Mouse (Mus musculus): ENCODE results near the gene Qser1. TPM values are rescaled to one million over a fixed set of nuclear protein-coding genes. Genes with fewer than 3 reads are reported as not detected.
"Not testable (repeated sequence)": the region's sequence is repeated elsewhere in the genome, so short reads cannot be mapped to it uniquely, and the experiment has no call there.

Gene Qser1
- polyA plus RNA-seq, 1 experiment from 2014 or later = 12.1 TPM

DNA sequence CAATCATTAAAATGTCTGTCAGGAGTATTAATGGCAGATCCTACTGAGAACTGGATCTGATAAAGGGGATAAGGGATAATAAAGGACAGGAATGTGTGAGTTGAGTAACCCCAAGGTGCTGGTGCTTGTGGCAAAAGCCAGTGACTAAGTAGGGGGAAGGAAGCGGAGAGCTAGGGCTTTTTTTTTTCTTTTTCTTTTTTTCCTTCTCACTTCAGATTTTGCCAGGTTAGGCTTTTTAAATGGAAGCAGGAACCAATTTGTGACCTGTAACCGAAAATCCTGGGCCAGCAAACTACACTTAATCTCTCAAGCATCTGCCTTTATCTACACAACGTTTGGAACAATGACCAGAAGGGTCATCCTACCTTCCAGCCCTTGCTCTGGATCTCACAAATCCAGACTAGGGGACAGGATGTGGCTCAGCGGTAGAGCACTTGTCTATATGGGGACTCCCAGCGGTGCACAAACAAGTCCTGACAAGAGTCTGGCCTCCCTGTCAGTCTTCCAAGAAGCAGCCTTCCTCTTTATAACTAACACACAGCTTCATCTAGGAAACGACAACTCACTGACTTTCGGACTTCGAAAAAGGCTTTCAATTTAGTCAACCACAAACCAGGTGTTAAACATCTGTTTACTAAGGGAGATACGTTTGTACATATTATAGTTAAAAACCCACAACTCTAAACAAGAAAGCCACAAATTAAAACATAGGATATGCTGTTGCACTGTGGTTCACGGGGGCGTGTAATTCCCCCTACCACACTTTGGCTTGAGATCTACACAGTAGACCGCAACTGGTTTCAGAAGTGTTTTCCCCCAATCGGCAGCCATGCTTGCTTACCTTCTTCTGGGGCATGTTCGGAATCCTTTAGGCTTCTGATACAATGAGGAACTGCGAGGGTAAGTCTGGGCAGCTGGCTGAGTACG is 31.9 kb upstream of the Qser1 start:
- peaks cover 6% of the 10 kb centered on the region; the same call in 1 of the 2 replicates for H3K27me3 ChIP-seq
- ATAC-seq (replicated peaks) = peak; percentile 5; the same call in 1 of the 2 replicates
- H3K36me3 ChIP-seq = no peaks in the 10 kb centered on the region
- no peak overlapping the region for H3K27ac ChIP-seq (replicated peaks)
- no peaks in the 10 kb centered on the region for H3K9me3 ChIP-seq
- 0 out of 2 replicates have a peak overlapping the region, but pooled peaks have one; percentile 45 for H3K4me3 ChIP-seq
- H3K4me1 ChIP-seq = peaks cover 10% of the 10 kb centered on the region
- peak overlapping the region; percentile 83 for H3K4me2 ChIP-seq (replicated peaks)
- H3K9ac ChIP-seq (replicated peaks) = no peak overlapping the region
- WGBS = 31% methylated on average over 16 of the region's 16 CpGs

DNA sequence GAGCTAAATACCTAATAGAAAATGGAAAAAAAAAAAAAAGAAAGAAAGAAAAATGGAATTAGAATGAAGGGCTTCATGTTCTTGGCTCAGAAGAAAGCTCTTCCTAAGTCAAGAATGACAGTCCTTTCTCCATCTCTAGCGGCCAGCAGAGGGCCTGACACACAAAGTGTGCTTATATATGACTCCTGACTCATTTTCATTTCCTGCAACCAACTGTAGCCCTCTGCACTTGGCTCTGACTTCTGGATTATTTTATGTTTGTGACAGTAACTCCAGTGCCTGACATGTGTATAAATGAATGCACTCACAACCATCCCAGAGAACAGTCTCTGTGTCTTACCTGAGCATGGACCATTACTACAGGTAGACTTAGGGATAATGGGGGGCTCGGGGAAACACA is 31.1 kb upstream of the Qser1 start:
- 58% methylated on average over 2 of the region's 2 CpGs for WGBS
- H3K4me2 ChIP-seq (replicated peaks) = no peak overlapping the region
- no peak overlapping the region for H3K27ac ChIP-seq (replicated peaks)
- H3K9ac ChIP-seq (replicated peaks) = no peak overlapping the region
- H3K4me1 ChIP-seq = peaks cover 10% of the 10 kb centered on the region
- no peaks in the 10 kb centered on the region for H3K36me3 ChIP-seq
- peaks cover 6% of the 10 kb centered on the region; the same call in 1 of the 2 replicates for H3K27me3 ChIP-seq
- no peaks in the 10 kb centered on the region for H3K9me3 ChIP-seq
- ATAC-seq (replicated peaks) = no peak
- no peak overlapping the region for H3K4me3 ChIP-seq

DNA sequence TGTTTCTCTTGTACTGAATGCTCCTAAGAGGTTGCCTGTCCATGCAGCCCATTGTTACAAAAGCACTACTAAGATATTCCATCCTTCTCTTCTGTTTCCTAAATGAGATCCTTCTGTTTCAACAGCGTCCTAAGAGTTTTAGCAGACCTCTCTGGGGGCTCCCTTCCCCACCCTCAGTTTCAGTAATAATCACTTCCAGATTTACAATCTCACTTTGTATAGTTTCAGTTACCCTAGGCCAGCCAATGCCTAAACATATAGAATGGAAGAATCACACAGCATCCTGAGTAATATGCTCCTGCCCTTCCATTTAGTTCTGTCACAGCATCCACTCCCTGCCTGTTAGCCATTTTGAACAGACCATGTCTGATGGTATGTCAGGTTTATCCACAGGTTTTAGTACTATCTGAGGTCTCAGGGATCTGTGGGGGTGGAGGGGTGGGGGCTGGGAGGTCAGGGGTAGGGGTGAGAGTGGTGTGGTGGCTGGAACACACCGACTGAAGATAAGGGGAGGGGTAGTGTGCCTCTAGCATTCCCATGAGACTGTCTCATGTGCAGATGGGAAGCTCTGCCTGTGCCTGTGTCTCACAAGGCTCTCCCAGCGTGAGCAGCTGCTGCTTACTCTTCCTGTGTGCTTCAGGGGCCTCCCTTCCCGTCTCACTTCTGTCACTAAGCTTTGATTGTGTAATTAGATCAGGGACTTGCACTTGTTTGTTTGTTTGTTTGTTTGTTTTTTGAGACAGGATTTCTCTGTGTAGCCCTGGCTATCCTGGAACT is 30.3 kb upstream of the Qser1 start:
- peaks cover 6% of the 10 kb centered on the region; the same call in 1 of the 2 replicates for H3K27me3 ChIP-seq
- H3K9me3 ChIP-seq = no peaks in the 10 kb centered on the region
- no peak overlapping the region for H3K9ac ChIP-seq (replicated peaks)
- no peak overlapping the region for H3K4me2 ChIP-seq (replicated peaks)
- no peak overlapping the region for H3K27ac ChIP-seq (replicated peaks)
- WGBS = 44% methylated on average over 4 of the region's 4 CpGs
- H3K4me1 ChIP-seq = peaks cover 10% of the 10 kb centered on the region
- H3K4me3 ChIP-seq = no peak overlapping the region
- ATAC-seq (replicated peaks) = no peak; the same call in 1 of the 2 replicates
- no peaks in the 10 kb centered on the region for H3K36me3 ChIP-seq

DNA sequence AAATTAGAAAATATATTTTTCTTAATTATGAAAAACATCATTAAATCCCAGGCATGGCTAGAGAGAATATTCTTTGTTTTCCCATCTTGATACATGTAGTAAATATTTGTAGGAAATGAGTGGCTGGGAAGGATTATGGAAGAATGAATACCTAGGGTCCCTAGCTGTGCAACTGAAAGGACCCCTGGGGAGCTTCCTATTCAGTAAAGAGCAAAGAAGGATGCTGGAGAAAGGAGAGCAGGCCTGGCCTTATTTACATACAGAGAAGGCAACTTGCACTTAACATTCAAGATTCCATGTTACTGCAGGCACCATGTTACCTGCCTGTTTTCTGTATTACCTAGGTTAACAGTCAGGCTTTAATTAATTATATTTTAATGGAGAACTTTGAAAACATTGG is 26.0 kb upstream of the Qser1 start:
- no peak for ATAC-seq (replicated peaks)
- H3K4me1 ChIP-seq = no peaks in the 10 kb centered on the region
- no peak overlapping the region for H3K9ac ChIP-seq (replicated peaks)
- no peak overlapping the region for H3K27ac ChIP-seq (replicated peaks)
- H3K36me3 ChIP-seq = no peaks in the 10 kb centered on the region
- no peaks in the 10 kb centered on the region for H3K9me3 ChIP-seq
- H3K27me3 ChIP-seq = no peaks in the 10 kb centered on the region
- H3K4me2 ChIP-seq (replicated peaks) = no peak overlapping the region
- H3K4me3 ChIP-seq = no peak overlapping the region

DNA sequence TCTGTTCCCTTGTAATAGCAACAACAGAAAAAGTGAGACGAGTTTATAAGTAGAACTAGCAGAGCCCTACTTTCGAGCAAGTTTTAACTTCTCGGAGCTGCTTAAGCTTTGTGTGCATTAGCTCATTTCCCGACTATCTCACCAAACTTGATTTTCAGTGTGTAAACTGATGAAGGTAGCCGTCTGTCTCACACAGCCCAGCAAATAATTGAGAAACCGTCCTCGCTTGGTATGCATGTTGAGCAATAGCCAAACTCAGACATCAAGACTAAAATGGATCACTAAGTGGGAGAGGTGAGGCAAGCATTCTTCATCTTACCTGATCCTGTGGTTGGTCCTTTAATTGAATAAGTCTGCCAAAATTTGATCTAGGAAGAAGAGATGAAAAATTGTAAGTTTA is 25.2 kb upstream of the Qser1 start:
- no peaks in the 10 kb centered on the region for H3K4me1 ChIP-seq
- 87% methylated on average over 7 of the region's 7 CpGs for WGBS
- no peak overlapping the region for H3K4me2 ChIP-seq (replicated peaks)
- no peaks in the 10 kb centered on the region for H3K9me3 ChIP-seq
- H3K27ac ChIP-seq (replicated peaks) = no peak overlapping the region
- no peak for ATAC-seq (replicated peaks)
- no peak overlapping the region for H3K9ac ChIP-seq (replicated peaks)
- no peak overlapping the region for H3K4me3 ChIP-seq
- no peaks in the 10 kb centered on the region for H3K27me3 ChIP-seq
- H3K36me3 ChIP-seq = no peaks in the 10 kb centered on the region

DNA sequence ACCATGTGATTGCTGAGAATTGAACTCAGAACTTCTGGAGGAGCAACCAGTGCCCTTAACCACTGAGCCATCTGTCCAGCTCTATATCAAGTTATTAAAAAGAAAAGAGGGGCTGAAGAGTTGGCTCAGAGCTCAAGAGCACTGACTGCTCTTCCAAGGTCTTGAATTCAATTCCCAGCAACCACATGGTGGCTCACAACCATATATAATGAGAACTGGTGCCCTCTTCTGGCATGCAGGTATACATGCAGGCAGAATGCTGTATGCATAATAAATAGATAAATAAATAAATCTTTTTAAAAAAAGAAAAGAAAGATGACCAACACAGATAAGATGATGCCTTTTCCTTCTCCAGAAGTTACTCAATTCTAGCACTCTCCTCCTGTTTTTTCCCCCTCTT is 24.4 kb upstream of the Qser1 start:
- no peak overlapping the region for H3K9ac ChIP-seq (replicated peaks)
- no peak overlapping the region for H3K27ac ChIP-seq (replicated peaks)
- H3K27me3 ChIP-seq = no peaks in the 10 kb centered on the region
- no peak overlapping the region for H3K4me3 ChIP-seq
- H3K36me3 ChIP-seq = no peaks in the 10 kb centered on the region
- ATAC-seq (replicated peaks) = no peak
- no peaks in the 10 kb centered on the region for H3K9me3 ChIP-seq
- H3K4me1 ChIP-seq = no peaks in the 10 kb centered on the region
- no peak overlapping the region for H3K4me2 ChIP-seq (replicated peaks)

DNA sequence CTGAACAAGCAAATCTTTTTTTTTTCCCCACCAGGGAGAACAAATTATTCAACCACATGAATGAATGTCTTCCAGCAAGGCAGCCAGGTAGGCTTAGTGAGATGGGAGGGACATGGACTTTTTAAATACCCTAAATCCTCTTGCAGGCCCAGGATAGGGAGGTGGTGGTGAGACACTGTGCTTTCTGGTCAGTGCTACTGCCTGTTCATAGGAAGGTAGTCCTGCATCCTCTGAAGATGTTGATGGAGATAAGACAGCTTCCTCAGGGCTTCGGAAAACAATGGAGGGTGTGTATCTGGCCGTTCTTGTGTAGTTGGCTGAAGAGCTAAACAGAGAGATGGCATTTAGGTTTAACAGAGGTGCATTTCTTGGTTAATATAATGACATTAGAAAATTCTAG is 15.9 kb upstream of the Qser1 start:
- no peaks in the 10 kb centered on the region for H3K27me3 ChIP-seq
- no peak overlapping the region for H3K9ac ChIP-seq (replicated peaks)
- H3K27ac ChIP-seq (replicated peaks) = no peak overlapping the region
- H3K36me3 ChIP-seq = no peaks in the 10 kb centered on the region
- no peak for ATAC-seq (replicated peaks)
- H3K4me3 ChIP-seq = no peak overlapping the region
- no peaks in the 10 kb centered on the region for H3K4me1 ChIP-seq
- H3K4me2 ChIP-seq (replicated peaks) = no peak overlapping the region
- H3K9me3 ChIP-seq = no peaks in the 10 kb centered on the region
- 96% methylated on average over 2 of the region's 2 CpGs for WGBS

DNA sequence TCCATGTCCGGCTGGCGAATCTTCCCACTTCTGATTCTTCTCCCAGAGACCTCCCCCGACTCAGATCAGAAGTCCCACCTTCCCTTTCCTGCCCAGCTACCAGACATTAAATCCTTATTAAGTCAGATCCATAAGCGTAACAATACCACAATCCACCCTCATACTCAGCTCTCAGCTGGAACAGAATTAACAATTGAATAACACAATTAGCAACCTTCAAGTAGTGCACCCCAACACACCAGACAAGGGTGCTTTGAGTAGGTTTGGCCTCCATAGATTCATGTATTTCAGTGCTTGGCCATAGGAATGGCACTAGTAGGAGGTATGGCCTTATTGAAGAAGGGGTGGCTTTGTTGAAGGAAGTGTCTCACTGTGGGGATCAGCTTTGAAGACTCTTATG is 9.6 kb upstream of the Qser1 start:
- Histone ChIP-seq H3K36me3 (no peaks in the 10 kb centered on the region), H3K4me3 (no peak overlapping the region), H3K27me3 (no peaks in the 10 kb centered on the region), H3K4me1 (no peaks in the 10 kb centered on the region), H3K4me2 (replicated peaks) (no peak overlapping the region), H3K27ac (replicated peaks) (no peak overlapping the region), H3K9ac (replicated peaks) (no peak overlapping the region), H3K9me3 (no peaks in the 10 kb centered on the region)
- 91% methylated on average over 4 of the region's 4 CpGs for WGBS
- ATAC-seq (replicated peaks) = no peak

DNA sequence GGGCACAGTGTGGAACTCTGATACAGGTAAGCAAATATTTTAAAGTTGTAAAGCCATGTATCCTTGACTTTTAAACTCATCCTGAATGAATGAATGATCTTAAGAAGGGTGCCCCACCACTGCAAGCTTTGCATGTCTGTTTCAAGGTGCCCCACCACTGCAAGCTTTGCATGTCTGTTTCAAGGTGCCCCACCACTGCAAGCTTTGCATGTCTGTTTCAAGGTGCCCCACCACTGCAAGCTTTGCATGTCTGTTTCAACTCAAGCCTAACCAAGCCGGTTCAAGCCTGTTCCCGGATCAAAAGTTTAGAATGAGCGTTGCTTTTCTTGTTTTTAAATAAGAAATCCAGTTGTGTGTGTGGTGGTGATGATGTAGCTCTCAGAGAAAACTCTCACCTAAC is 2.2 kb upstream of the Qser1 start:
- ATAC-seq (replicated peaks); H3K4me3 ChIP-seq; H3K36me3 ChIP-seq; H3K9me3 ChIP-seq; H3K4me2 ChIP-seq (replicated peaks); H3K27ac ChIP-seq (replicated peaks); H3K27me3 ChIP-seq; H3K9ac ChIP-seq (replicated peaks): not testable (repeated sequence)
- WGBS = 91% methylated on average over 3 of the region's 3 CpGs
- peaks cover 23% of the 10 kb centered on the region for H3K4me1 ChIP-seq

DNA sequence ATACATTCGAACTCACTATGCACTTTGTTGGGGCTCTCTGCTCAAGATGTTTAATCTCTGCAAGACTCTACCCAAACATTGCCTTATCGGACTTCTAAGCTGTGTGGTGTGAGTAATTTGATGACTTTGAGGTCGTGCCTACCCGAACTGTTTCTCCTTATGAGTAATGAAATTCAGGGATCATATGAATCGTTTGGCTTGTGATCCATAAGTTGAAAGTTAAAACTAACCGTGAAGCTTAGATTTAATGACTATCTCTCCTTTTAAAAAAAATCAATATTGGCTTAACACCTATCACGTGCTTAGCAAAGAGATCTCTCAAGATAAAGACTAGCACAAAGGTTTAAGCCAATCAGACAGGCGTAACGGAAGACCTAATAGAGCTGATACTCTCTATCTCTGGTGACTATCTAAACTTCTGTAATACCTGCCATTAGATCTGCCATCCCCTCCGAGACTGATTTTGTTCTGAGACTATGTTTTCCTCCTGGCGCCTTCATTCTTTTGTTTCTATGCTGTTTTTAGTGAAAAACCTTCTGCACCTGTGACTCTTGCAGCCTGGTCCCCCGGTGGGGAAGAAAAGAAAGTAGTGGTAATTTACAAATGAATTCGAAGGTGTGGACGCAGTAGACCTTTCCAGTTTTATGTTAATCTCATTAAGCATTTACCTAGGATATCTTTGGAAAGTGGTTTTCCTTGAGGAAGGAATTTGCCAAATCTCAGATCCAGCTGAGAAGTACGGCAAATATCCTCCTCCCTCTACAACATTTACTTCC is 1.2 kb upstream of the Qser1 start:
- peaks cover 29% of the 10 kb centered on the region for H3K4me1 ChIP-seq
- ATAC-seq (replicated peaks) = no peak
- no peaks in the 10 kb centered on the region for H3K27me3 ChIP-seq
- peak overlapping the region; percentile 89 for H3K4me3 ChIP-seq
- no peaks in the 10 kb centered on the region for H3K36me3 ChIP-seq
- peak overlapping the region; percentile 100 for H3K9ac ChIP-seq (replicated peaks)
- peak overlapping the region; percentile 99 for H3K27ac ChIP-seq (replicated peaks)
- WGBS = 1% methylated on average over 15 of the region's 15 CpGs
- no peaks in the 10 kb centered on the region for H3K9me3 ChIP-seq
- H3K4me2 ChIP-seq (replicated peaks) = peak overlapping the region; percentile 62

DNA sequence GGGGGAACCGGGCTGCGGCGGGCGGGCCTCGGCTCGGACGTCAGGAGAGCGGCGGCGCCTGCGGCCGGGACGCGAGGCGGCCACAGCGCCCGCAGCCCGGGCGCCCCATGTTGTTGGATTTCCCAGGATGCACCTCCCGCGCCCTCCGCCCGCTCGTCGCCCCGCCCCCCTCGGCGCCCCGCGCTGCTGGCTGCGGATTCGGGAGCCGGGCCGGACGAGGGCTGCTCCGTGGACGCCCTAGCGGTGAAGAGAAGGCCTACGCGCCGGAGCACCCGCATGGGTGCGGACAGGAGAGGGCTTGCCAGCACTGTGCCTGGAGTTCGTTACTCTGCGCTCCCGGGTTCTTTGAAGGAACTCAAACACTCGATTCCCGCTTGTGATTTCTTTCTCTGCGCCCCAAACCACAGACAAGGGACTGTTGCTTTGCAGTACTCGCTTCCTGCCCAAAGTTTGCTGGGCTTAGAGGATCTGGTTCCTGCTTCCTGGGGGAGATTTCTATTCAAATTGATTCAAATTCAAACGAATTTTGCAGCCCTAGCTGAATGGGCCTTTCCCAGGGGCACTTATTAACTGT is 393 bp upstream of the Qser1 start:
- Histone ChIP-seq H3K4me2 (replicated peaks) (peak overlapping the region; percentile 62), H3K27ac (replicated peaks) (peak overlapping the region; percentile 99), H3K4me1 (peaks cover 29% of the 10 kb centered on the region), H3K4me3 (peak overlapping the region; percentile 89), H3K27me3 (no peaks in the 10 kb centered on the region), H3K9ac (replicated peaks) (peak overlapping the region; percentile 100), H3K36me3 (no peaks in the 10 kb centered on the region), H3K9me3 (no peaks in the 10 kb centered on the region)
- peak; percentile 95 for ATAC-seq (replicated peaks)
- WGBS = under 1% methylated on average over 24 of the region's 51 CpGs
